Mouse (Mus musculus) lung, postnatal 0 days (tissue): ENCODE data around the gene Them7. TPM values are rescaled to one million over a fixed set of nuclear protein-coding genes. Genes with fewer than 3 reads are reported as not detected.
A peak's percentile ranks its signal among the peaks of the same experiment; 100 is the strongest.

ENCODE experiments used
- ATAC-seq: fragments of 200-750 bp; cut with Nextera tagmentation; 2 replicates; pipeline ENCODE4 v1.8.0; 2017; ENCODE audit warnings: moderate library complexity
- DNase-seq: peaks from one replicate; pipeline ENCODE4 v3.0.0-alpha.2; 2016; ENCODE audit warnings: low spot score
- H3K27ac ChIP-seq: fragments of 300-500 bp; sonication (generic); 2 replicates; pipeline ENCODE4 v1.5.1; 2014; ENCODE audit warnings: antibody characterized with exemption, mild to moderate bottlenecking, low read length, mixed read lengths
- H3K27me3 ChIP-seq: fragments of 300-500 bp; sonication (generic); replicated peaks from 2 replicates; pipeline ENCODE4 v1.6.1; 2014; ENCODE audit warnings: low read length, mixed read lengths; ENCODE audit not compliant: insufficient read depth
- H3K36me3 ChIP-seq: fragments of 300-500 bp; sonication (generic); 2 replicates; pipeline ENCODE4 v1.6.1; 2014; ENCODE audit warnings: low read length, mixed read lengths; ENCODE audit not compliant: insufficient read depth
- H3K4me1 ChIP-seq: fragments of 300-500 bp; sonication (generic); 2 replicates; pipeline ENCODE4 v1.6.1; 2014; ENCODE audit warnings: antibody characterized with exemption, low read depth, low read length, mixed read lengths; ENCODE audit not compliant: insufficient read depth
- H3K4me2 ChIP-seq: fragments of 300-500 bp; sonication (generic); replicated peaks from 2 replicates; pipeline ENCODE4 v1.6.1; 2014; ENCODE audit warnings: low read depth, mild to moderate bottlenecking, low read length, moderate library complexity, mixed read lengths
- H3K4me3 ChIP-seq: fragments of 300-500 bp; sonication (generic); 2 replicates; pipeline ENCODE4 v1.5.1; 2014; ENCODE audit warnings: low read depth, low read length
- H3K9ac ChIP-seq: fragments of 300-500 bp; sonication (generic); replicated peaks from 2 replicates; pipeline ENCODE4 v1.6.1; 2014; ENCODE audit warnings: low read depth, mild to moderate bottlenecking
- H3K9me3 ChIP-seq: fragments of 300-500 bp; sonication (generic); 2 replicates; pipeline ENCODE4 v1.6.1; 2016; ENCODE audit warnings: low read length, mixed read lengths
- CTCF ChIP-seq: IDR thresholded peaks from 2 replicates; pipeline ENCODE4 v1.5.1; 2016; ENCODE audit warnings: antibody characterized with exemption, mild to moderate bottlenecking
- EP300 ChIP-seq: IDR thresholded peaks from 2 replicates; pipeline ENCODE4 v1.6.1; 2016; ENCODE audit warnings: antibody characterized with exemption, mild to moderate bottlenecking, control low read depth
- WGBS: fragments of 180-500 bp; shearing (Covaris S2); extraction: QIAGEN DNeasy Blood & Tissue Kit; methylation state at CpG from one replicate; pipeline ENCODE4 v1.1.7; 2014; 5-methylcytosine and 5-hydroxymethylcytosine counted together
- polyA plus RNA-seq: library from polyadenylated mRNA; unstranded; fragments of >200 nt; fragmentation: Nextera tagmentation; extraction: Ambion mirVana; gene quantifications from 2 replicates; pipeline ENCODE4 v1.2.1, GENCODE M21; 2015

Gene Them7
- polyA plus RNA-seq, 1 experiment from 2014 or later, result not detected

DNA sequence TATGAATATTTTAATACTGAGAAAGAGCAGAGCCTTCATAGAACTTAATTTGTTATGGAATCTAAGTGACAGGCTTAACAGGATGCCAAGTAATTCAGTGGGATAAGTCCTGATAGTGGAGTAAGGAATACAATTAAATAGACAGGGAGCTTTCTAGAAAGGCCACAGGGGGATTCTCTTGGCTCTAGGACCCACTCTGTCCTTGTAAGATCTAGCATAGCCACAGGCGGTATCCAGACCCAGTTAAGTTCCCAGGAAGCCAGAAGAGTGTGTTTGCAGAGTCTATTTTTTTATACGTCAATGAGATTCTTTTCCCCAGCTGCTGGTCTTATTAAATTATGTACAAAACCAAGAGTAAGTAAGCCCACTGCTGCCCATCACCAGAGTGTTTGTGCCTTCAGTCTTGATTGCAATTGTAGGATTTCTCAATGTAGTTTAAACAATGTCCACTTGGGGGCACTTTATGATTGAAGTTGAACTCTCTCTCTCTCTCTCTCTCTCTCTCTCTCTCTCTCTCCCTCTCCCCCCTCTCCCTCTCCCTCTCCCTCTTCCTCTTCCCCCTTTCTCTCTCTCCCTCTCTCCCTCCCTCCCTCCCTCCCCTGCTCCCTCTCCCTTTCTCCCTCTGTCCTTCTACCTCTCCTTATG, 32.4 kb downstream of the Them7 start:
- 57% methylated on average over 2 of the region's 2 CpGs for WGBS

DNA sequence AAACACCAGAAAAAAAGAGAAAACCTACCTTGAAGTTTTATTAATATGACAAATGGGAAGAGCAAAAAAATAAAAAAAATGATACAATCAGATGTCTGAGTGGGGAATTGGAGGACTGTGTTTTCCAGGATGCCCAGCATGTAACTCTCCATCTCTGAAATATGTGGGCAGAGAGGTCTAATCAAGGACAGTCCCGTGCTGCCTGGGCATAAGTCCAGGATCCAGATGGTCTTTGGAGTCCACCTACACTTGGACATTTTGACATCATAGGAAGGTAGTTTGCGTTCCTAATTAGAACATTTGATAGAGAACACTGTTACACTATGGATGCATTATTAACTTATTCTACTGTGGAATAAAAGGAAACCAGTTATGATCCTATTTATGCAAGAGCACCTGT, 33.3 kb downstream of the Them7 start:
- Histone ChIP-seq H3K4me2 (no peak overlapping the region), H3K9ac (no peak overlapping the region), H3K27ac (no peak overlapping the region), H3K9me3 (no peaks in the 10 kb centered on the region), H3K36me3 (no peaks in the 10 kb centered on the region), H3K4me1 (no peaks in the 10 kb centered on the region), H3K27me3 (no peaks in the 10 kb centered on the region), H3K4me3 (no peak overlapping the region)
- DNase-seq (no peak), ATAC-seq (no peak)
- 68% methylated on average over 2 of the region's 2 CpGs for WGBS
- TF ChIP-seq CTCF, result no peak
- no peak for TF ChIP-seq EP300

More for the DNA sequence above, 32.4 kb downstream of the Them7 start:
- Histone ChIP-seq H3K9ac (no peak overlapping the region), H3K36me3 (no peaks in the 10 kb centered on the region), H3K27ac (no peak overlapping the region), H3K27me3 (no peaks in the 10 kb centered on the region), H3K4me2 (no peak overlapping the region), H3K4me1 (no peaks in the 10 kb centered on the region), H3K9me3 (no peaks in the 10 kb centered on the region), H3K4me3 (no peak overlapping the region)
- TF ChIP-seq EP300 (no peak), CTCF (peak; percentile 46)
- ATAC-seq, result no peak
- peak; percentile 9 for DNase-seq

DNA sequence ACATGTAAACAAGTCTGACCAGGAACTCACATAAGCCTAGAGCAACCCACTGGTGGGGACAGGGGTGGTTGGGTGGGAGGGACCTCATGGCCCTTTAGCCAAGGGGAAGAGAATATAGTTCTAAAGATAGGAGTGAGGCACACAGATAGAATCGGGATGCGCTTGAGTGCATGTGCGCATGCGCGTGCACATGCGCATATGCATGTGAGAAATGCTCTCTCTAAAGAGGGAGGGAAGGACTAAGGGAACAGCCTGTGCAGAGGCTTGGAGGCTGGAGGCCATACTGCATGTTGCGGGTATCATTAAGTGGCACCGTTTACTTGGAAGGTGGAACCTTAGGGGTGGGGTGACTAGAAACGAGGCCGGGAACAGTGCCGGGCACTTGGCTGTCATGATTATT, 37.2 kb downstream of the Them7 start:
- WGBS, result 91% methylated on average over 11 of the region's 11 CpGs
- ATAC-seq (no peak), DNase-seq (no peak)
- Histone ChIP-seq H3K27ac (no peak overlapping the region), H3K27me3 (no peaks in the 10 kb centered on the region), H3K36me3 (no peaks in the 10 kb centered on the region), H3K4me1 (no peaks in the 10 kb centered on the region), H3K9me3 (no peaks in the 10 kb centered on the region), H3K4me2 (no peak overlapping the region), H3K4me3 (no peak overlapping the region), H3K9ac (no peak overlapping the region)
- TF ChIP-seq CTCF (no peak), EP300 (no peak)

DNA sequence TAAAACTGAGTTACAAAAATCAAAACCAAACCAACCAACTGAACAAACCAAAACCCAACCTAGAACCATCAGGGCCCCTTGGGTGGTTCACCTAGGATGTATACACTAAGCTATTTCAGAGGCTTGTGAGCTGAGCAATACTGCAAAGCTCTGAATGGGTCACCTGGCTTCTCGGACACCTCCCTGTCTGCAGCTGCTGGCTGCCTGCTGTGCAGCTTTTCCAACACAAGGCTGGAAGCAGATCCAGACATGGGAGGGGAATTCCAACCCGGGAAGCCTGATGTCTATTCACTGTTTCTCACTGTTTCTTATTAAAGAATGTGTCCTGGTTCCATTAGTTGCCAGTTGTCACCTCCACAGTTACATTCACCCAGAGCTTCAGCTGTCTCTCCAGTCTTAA, 39.1 kb downstream of the Them7 start:
- ATAC-seq, result no peak
- no peak overlapping the region for H3K27ac ChIP-seq
- H3K27me3 ChIP-seq, result no peaks in the 10 kb centered on the region
- H3K9me3 ChIP-seq, result no peaks in the 10 kb centered on the region
- no peak for TF ChIP-seq EP300
- TF ChIP-seq CTCF, result no peak
- H3K9ac ChIP-seq, result no peak overlapping the region
- H3K4me3 ChIP-seq, result no peak overlapping the region
- DNase-seq, result no peak
- no peak overlapping the region for H3K4me2 ChIP-seq
- no peaks in the 10 kb centered on the region for H3K36me3 ChIP-seq
- 33% methylated on average over 2 of the region's 2 CpGs for WGBS
- H3K4me1 ChIP-seq, result no peaks in the 10 kb centered on the region

DNA sequence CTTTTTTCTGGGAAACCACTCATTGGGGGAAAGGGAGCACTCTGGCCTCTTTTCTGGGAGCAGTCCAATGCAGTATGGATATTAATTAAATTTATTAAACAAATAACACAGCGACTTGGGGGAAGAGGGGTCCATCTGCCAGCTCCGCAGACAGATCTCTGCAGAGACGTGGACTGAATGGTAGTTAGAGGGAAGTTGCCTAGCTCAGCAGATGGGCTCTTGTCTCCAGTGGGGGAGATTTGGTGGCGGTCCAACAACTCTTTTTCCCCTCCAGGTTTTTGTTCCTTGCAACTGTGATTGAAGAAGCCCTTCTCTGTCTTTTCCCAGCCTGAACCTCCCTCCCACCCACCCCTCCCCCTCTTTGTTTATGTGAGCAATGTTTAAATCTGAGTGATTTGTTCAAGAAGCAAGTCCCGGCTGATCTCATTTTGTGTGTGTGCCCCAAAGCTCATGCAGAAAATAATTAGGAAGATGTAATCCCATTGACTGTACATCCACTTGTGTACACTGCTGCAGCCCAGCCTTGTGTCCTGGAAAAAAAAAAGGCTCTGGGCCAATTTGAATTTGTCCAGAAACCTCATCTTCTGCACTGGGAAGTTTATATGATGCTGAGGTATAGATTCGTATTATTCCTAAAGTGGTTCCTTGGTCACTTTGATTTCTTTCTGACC, 58.4 kb downstream of the Them7 start:
- H3K9ac ChIP-seq, result no peak overlapping the region
- no peaks in the 10 kb centered on the region for H3K9me3 ChIP-seq
- no peak overlapping the region for H3K27ac ChIP-seq
- no peaks in the 10 kb centered on the region for H3K4me1 ChIP-seq
- H3K4me2 ChIP-seq, result no peak overlapping the region
- H3K4me3 ChIP-seq, result no peak overlapping the region
- DNase-seq (no peak), ATAC-seq (no peak)
- TF ChIP-seq EP300 (no peak), CTCF (no peak)
- H3K27me3 ChIP-seq, result no peaks in the 10 kb centered on the region
- no peaks in the 10 kb centered on the region for H3K36me3 ChIP-seq
- WGBS, result 45% methylated on average over 6 of the region's 6 CpGs

DNA sequence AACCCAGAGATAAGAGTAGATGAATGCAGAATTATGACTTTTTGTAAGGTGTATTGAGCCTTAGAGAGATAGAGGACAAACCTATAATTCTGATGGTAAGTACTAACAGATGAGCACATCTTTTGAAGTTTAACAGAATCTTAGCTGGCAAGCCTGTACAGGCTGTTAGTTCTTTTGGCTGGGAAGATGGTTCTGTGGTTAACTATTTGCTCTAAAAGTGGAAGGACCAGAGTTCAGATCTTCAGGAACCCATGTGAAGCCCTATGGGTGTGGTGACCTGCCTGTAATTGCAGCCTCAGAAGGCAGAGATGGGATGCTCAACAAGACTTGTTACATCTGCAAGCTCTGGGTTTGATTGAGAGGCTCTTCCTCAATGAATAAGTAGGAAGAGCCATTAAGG, 59.7 kb downstream of the Them7 start:
- Histone ChIP-seq H3K9ac (no peak overlapping the region), H3K9me3 (no peaks in the 10 kb centered on the region), H3K4me1 (no peaks in the 10 kb centered on the region), H3K4me3 (no peak overlapping the region), H3K27me3 (no peaks in the 10 kb centered on the region), H3K4me2 (no peak overlapping the region), H3K36me3 (no peaks in the 10 kb centered on the region), H3K27ac (no peak overlapping the region)
- TF ChIP-seq EP300, result no peak
- no peak for TF ChIP-seq CTCF
- ATAC-seq, result no peak
- no peak for DNase-seq
